Comparison of ENCODE assay signal across 23 mouse cellular contexts in the genomic region with DNA sequence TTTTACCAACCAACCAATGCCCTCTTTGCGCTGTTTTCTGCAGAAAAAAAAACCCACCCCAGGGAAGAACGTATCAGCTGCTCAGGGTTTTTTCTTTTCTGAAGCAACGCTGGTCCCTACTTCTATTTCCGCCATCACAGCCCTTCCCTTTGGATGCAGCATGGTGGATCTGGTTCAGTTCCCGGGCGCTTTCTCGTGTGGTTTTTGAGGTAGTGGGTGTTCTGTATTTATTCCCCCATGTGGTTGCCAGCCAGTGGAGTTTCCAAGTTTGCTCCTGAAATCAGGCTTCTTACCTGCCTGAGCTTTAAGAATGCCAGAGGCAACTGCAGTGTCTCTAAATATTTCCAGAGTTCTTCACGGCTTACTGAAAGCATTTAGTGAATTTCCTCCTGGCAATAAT. TPM values are rescaled to one million over a fixed set of nuclear protein-coding genes. Genes with fewer than 3 reads are reported as not detected.
A peak's percentile ranks its signal among the peaks of the same experiment; 100 is the strongest.
DNase-seq lines count a peak whose midpoint lies in the region; ATAC-seq and TF ChIP-seq lines count a peak whose summit lies in the region.
"Had no signal": no experiment of that assay in that cellular context is flagged by ENCODE, and none has a peak within 500 bp of the region (broad histone marks: within the 10 kb centered on the region; RNA-seq: fewer than 3 reads in every experiment).

No protein-coding gene starts in this region.

- no peak overlapping the region for H3K9ac ChIP-seq in embryonic facial prominence, embryonic 14.5 days (ENCODE audit: low read depth, low read length)
- H3K9ac ChIP-seq in forebrain, embryonic 13.5 days: no peak overlapping the region
- H3K9ac ChIP-seq in limb, embryonic 15.5 days: no peak overlapping the region
- H3K9ac ChIP-seq: hindbrain, embryonic 12.5 days; kidney, embryonic 15.5 days had no signal

- H3K4me3 ChIP-seq in left cerebral cortex, adult 2 months: no peak overlapping the region
- no peak overlapping the region for H3K4me3 ChIP-seq in embryonic facial prominence, embryonic 14.5 days (ENCODE audit: low read depth, low read length)
- H3K4me3 ChIP-seq in forebrain, embryonic 13.5 days: no peak overlapping the region
- no peak overlapping the region for H3K4me3 ChIP-seq in limb, embryonic 15.5 days
- H3K4me3 ChIP-seq: heart, embryonic 10.5 days; hindbrain, embryonic 12.5 days; kidney, embryonic 15.5 days had no signal

- H3K4me1 ChIP-seq in embryonic facial prominence, embryonic 14.5 days (ENCODE audit: control insufficient read depth, insufficient read depth, low read length): peaks cover 17% of the 10 kb centered on the region
- H3K4me1 ChIP-seq in forebrain, embryonic 13.5 days: peaks cover 51% of the 10 kb centered on the region
- H3K4me1 ChIP-seq in limb, embryonic 15.5 days: peaks cover 38% of the 10 kb centered on the region

- ATAC-seq in embryonic facial prominence, embryonic 14.5 days (ENCODE audit: low read depth): no peak
- no peak for ATAC-seq in forebrain, embryonic 13.5 days
- ATAC-seq in limb, embryonic 15.5 days (ENCODE audit: insufficient number of reproducible peaks, low FRiP score, low TSS enrichment, low read depth): no peak
- ATAC-seq: inflammation-experienced regulatory T-cells, adult 6 months; lung, postnatal 0 days had no signal

- H3K9me3 ChIP-seq in embryonic facial prominence, embryonic 14.5 days (ENCODE audit: control insufficient read depth, low read length): no peaks in the 10 kb centered on the region
- no peaks in the 10 kb centered on the region for H3K9me3 ChIP-seq in forebrain, embryonic 13.5 days (replicated peaks)
- no peaks in the 10 kb centered on the region for H3K9me3 ChIP-seq in limb, embryonic 15.5 days
- H3K9me3 ChIP-seq: heart, embryonic 10.5 days; hindbrain, embryonic 12.5 days; kidney, embryonic 15.5 days had no signal

- intact Hi-C loops in left cerebral cortex, adult 2 months (cut with DNase I): loop anchor here (5.0 kb wide), 1 partner anchor 40 kb away; no protein-coding TSS in a partner anchor

- H3K27me3 ChIP-seq in embryonic facial prominence, embryonic 14.5 days (replicated peaks; ENCODE audit: control insufficient read depth, insufficient read depth, low read length): no peaks in the 10 kb centered on the region
- H3K27me3 ChIP-seq in forebrain, embryonic 13.5 days: no peaks in the 10 kb centered on the region
- H3K27me3 ChIP-seq in limb, embryonic 15.5 days: no peaks in the 10 kb centered on the region
- H3K27me3 ChIP-seq: hindbrain, embryonic 12.5 days; kidney, embryonic 15.5 days had no signal

- TF ChIP-seq CTCF in left cerebral cortex, adult 2 months (IDR thresholded peaks at IDR 0.05): no peak

- no peaks in the 10 kb centered on the region; the same call in 1 of the 2 replicates for H3K36me3 ChIP-seq in embryonic facial prominence, embryonic 14.5 days (ENCODE audit: control insufficient read depth, insufficient read depth, low read length)
- H3K36me3 ChIP-seq in forebrain, embryonic 13.5 days (ENCODE audit: poor library complexity, severe bottlenecking): no peaks in the 10 kb centered on the region
- peaks cover 7% of the 10 kb centered on the region; the same call in 1 of the 2 replicates for H3K36me3 ChIP-seq in limb, embryonic 15.5 days
- H3K36me3 ChIP-seq: heart, embryonic 10.5 days; hindbrain, embryonic 12.5 days; kidney, embryonic 15.5 days had no signal

- no peak for DNase-seq in left cerebral cortex, adult 2 months (ENCODE audit: extremely low spot score in 1 of 2, low spot score in 2 of 2)
- no peak for DNase-seq in left cerebral cortex, adult 8-10 months (ENCODE audit: low spot score in 2 of 2)
- DNase-seq in embryonic facial prominence, embryonic 14.5 days (ENCODE audit: low spot score): peak; percentile 20
- no peak for DNase-seq in ovary, postnatal 36 days (ENCODE audit: low spot score)
- DNase-seq in spleen, postnatal 14 days (ENCODE audit: low spot score in 2 of 2): no peak
- DNase-seq: heart, postnatal 10 days; liver had no signal

- peak overlapping the region; percentile 12; the same call in 1 of the 2 replicates for H3K27ac ChIP-seq in left cerebral cortex, adult 2 months
- H3K27ac ChIP-seq in embryonic facial prominence, embryonic 14.5 days (replicated peaks; ENCODE audit: low read depth, low read length): no peak overlapping the region
- peak overlapping the region; percentile 69 for H3K27ac ChIP-seq in forebrain, embryonic 13.5 days
- H3K27ac ChIP-seq in limb, embryonic 15.5 days: peak overlapping the region; percentile 77
- H3K27ac ChIP-seq: heart, embryonic 10.5 days; hindbrain, embryonic 12.5 days; kidney, embryonic 15.5 days had no signal

- 59% methylated on average over 8 of the region's 8 CpGs for WGBS in embryonic facial prominence, embryonic 14.5 days
- WGBS in forebrain, embryonic 13.5 days: 66% methylated on average over 8 of the region's 8 CpGs
- WGBS in limb, embryonic 15.5 days: 46% methylated on average over 8 of the region's 8 CpGs

- H3K4me2 ChIP-seq in embryonic facial prominence, embryonic 14.5 days (ENCODE audit: low read depth, low read length): no peak overlapping the region
- H3K4me2 ChIP-seq in forebrain, embryonic 13.5 days: no peak overlapping the region
- H3K4me2 ChIP-seq in limb, embryonic 15.5 days: no peak overlapping the region
- H3K4me2 ChIP-seq: hindbrain, embryonic 12.5 days; kidney, embryonic 15.5 days; midbrain, embryonic 11.5 days had no signal

RNA-seq across cellular contexts. Expression of gene AU040320, which starts 29.2 kb away (rescaled TPM):
- 10 to 100 TPM; 53.5 to 59.9 TPM for total RNA-seq in left cerebral cortex, adult 2 months (2021)
- total RNA-seq in left cerebral cortex, adult 8-10 months (2022): 10 to 100 TPM; 62.6 to 66.9 (median 65.0) TPM
- polyA plus RNA-seq in embryonic facial prominence, embryonic 14.5 days (2014; fragmentation: Nextera tagmentation; extraction: Ambion mirVana): 18.8 and 20.8 TPM in 2 replicates
- 29.3 and 32.6 TPM in 2 replicates for polyA plus RNA-seq in forebrain, embryonic 13.5 days (2015; fragmentation: Nextera tagmentation; extraction: Ambion mirVana)
- 17.9 and 19.0 TPM in 2 replicates for polyA plus RNA-seq in limb, embryonic 15.5 days (2015; fragmentation: Nextera tagmentation; extraction: Ambion mirVana)

RNA-seq across cellular contexts. Expression of gene Ncdn, which starts 29.3 kb away (rescaled TPM):
- 1,000 to 10,000 TPM in 1 of 2 experiments, 100 to 1,000 TPM in 1; 980 to 1,003 TPM for total RNA-seq in left cerebral cortex, adult 2 months (2021)
- 100 to 1,000 TPM; 980 to 990 (median 985) TPM for total RNA-seq in left cerebral cortex, adult 8-10 months (2022)
- 28.4 and 31.1 TPM in 2 replicates for polyA plus RNA-seq in embryonic facial prominence, embryonic 14.5 days (2014; fragmentation: Nextera tagmentation; extraction: Ambion mirVana)
- polyA plus RNA-seq in forebrain, embryonic 13.5 days (2015; fragmentation: Nextera tagmentation; extraction: Ambion mirVana): 47.6 and 60.0 TPM in 2 replicates
- 29.9 and 31.4 TPM in 2 replicates for polyA plus RNA-seq in limb, embryonic 15.5 days (2015; fragmentation: Nextera tagmentation; extraction: Ambion mirVana)

RNA-seq across cellular contexts. Expression of gene Tfap2e, which starts 46.5 kb away (rescaled TPM):
- not detected for total RNA-seq in left cerebral cortex, adult 2 months (2021)
- total RNA-seq in left cerebral cortex, adult 8-10 months (2022): not detected
- 0.22 and 0.78 TPM in 2 replicates for polyA plus RNA-seq in embryonic facial prominence, embryonic 14.5 days (2014; fragmentation: Nextera tagmentation; extraction: Ambion mirVana)
- polyA plus RNA-seq in forebrain, embryonic 13.5 days (2015; fragmentation: Nextera tagmentation; extraction: Ambion mirVana): 0.19 and 0.31 TPM in 2 replicates
- polyA plus RNA-seq in limb, embryonic 15.5 days (2015; fragmentation: Nextera tagmentation; extraction: Ambion mirVana): 0.48 and 0.54 TPM in 2 replicates
- total RNA-seq: common myeloid progenitor, adult 5-6 weeks; gastrocnemius, postnatal 4 days; heart, postnatal 10 days; layer of hippocampus, postnatal 25 days; monocyte, adult 5-6 weeks had no signal
- polyA plus RNA-seq: C2C12; embryonic facial prominence, embryonic 11.5 days; heart, embryonic 10.5 days; inflammation-experienced regulatory T-cells, adult 6 months; kidney, embryonic 15.5 days; large intestine, adult 2 months; liver, embryonic 16.5 days; lung, postnatal 0 days had no signal
